Mouse (Mus musculus) natural killer cell, adult 2 months (primary cell): ENCODE measurements around the gene Bud13.

Source experiments
- DNase-seq, 2 experiments: peaks; one replicate each; pipeline ENCODE4 v3.0.0; 2022; ENCODE audit warnings: low spot score in 2 of 2

Gene Bud13

DNA sequence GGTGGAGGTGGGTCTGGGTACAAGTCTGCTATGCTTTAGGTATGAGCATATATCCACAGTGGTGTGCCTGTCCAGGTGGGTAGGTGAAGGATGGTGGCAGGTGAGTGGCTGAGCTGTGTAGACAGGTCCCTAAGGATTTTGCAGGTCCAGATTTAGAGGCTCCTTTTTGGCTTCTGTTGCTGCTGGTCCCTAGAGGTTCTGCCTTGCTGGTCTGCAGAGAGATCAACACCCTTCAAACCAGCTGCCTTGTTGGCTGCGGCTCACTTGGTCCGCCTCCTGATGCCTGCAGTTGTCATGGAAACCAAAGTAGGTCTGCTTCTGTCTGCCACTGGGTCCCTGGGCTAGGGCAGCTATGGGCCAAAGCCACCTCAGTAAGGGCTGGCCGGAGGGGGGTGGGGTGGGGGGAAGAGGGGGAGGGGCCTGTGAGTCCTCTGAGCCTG is 55.1 kb downstream of the Bud13 start:
- DNase-seq, result no peak

DNA sequence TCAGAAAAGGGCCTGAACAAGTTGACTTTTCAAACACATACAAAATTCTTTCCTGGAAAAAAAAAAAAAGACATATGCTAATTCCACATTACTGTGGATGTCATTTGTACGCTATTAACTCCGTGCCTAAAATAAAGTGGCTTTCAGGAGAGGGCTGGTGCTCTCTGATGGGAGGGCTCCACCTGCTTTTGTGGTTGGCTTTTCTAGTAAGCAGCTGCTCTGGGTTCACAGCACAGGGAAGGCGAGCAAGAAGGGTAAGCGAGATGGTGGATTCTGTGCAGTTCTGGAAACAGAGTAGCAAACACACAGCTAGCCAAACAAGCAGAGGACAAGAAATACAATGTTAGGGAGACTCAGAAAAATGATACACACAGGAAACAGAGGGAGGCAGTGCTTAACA is 55.6 kb downstream of the Bud13 start:
- DNase-seq, result no peak

GRCm38 (mm10) chr9:46339051-46339652 is 56.3 kb downstream of the Bud13 start:
- no peak for DNase-seq

GRCm38 (mm10) chr9:46345887-46346665 is 63.3 kb downstream of the Bud13 start:
- no peak for DNase-seq
